Mouse (Mus musculus): ENCODE results near the gene Gm45808. TPM values are rescaled to one million over a fixed set of nuclear protein-coding genes. Genes with fewer than 3 reads are reported as not detected.
"Not testable (repeated sequence)": the region's sequence is repeated elsewhere in the genome, so short reads cannot be mapped to it uniquely, and the experiment has no call there.

Gm45808 gene
- polyA plus RNA-seq (2014; fragmentation: Nextera tagmentation; extraction: Ambion mirVana): not detected in 2 replicates

- Histone ChIP-seq H3K4me2 (ENCODE audit: low read depth, low read length, severe bottlenecking) (no peak within 1 kb of the TSS; the same call in 1 of the 2 replicates), H3K4me3 (ENCODE audit: low read depth, low read length) (no peak within 1 kb of the TSS), H3K4me1 (replicated peaks; ENCODE audit: control insufficient read depth, insufficient read depth, low read length) (peaks cover 11% of the 10 kb centered on the region), H3K27ac (ENCODE audit: low read depth, low read length) (no peak within 1 kb of the TSS), H3K9ac (ENCODE audit: low read length) (no peak within 1 kb of the TSS), H3K27me3 (ENCODE audit: control insufficient read depth, insufficient read depth, low read length) (no peaks in the 10 kb centered on the region; the same call in 1 of the 2 replicates), H3K9me3 (ENCODE audit: control insufficient read depth, low read length) (no peaks in the 10 kb centered on the region), H3K36me3 (ENCODE audit: control insufficient read depth, insufficient read depth, low read length) (no peaks in the 10 kb centered on the region)
- ATAC-seq (replicated peaks; ENCODE audit: low FRiP score) (no peak), DNase-seq (ENCODE audit: low spot score) (no peak)
- WGBS: 86% methylated on average over 12 of the region's 12 CpGs
Measured at GRCm38 (mm10) chr7:45486761-45487415, at the start of gene Gm45808. Gene Gm45808 (minus strand): TSS chr7:45486811.

- 84% methylated on average over 1 of the region's 1 CpGs for WGBS
- Histone ChIP-seq H3K4me2 (ENCODE audit: low read depth, low read length, severe bottlenecking) (no peak overlapping the region), H3K36me3 (ENCODE audit: control insufficient read depth, insufficient read depth, low read length) (no peaks in the 10 kb centered on the region), H3K9me3 (ENCODE audit: control insufficient read depth, low read length) (no peaks in the 10 kb centered on the region), H3K27me3 (ENCODE audit: control insufficient read depth, insufficient read depth, low read length) (no peaks in the 10 kb centered on the region), H3K27ac (ENCODE audit: low read depth, low read length) (no peak overlapping the region), H3K4me1 (replicated peaks; ENCODE audit: control insufficient read depth, insufficient read depth, low read length) (peaks cover 2% of the 10 kb centered on the region; the same call in 1 of the 2 replicates), H3K4me3 (ENCODE audit: low read depth, low read length) (no peak overlapping the region), H3K9ac (ENCODE audit: low read length) (no peak overlapping the region)
- DNase-seq (ENCODE audit: low spot score) (no peak), ATAC-seq (replicated peaks; ENCODE audit: low FRiP score) (no peak)
Measured at GRCm38 (mm10) chr7:45535676-45536075, 49.1 kb upstream of the Gm45808 start.

GRCm38 (mm10) chr7:45530643-45531042 is 44.0 kb upstream of the Gm45808 start:
- H3K4me3 ChIP-seq (ENCODE audit: low read depth, low read length): no peak overlapping the region
- H3K36me3 ChIP-seq (ENCODE audit: control insufficient read depth, insufficient read depth, low read length): no peaks in the 10 kb centered on the region
- H3K27ac ChIP-seq (ENCODE audit: low read depth, low read length): no peak overlapping the region
- DNase-seq (ENCODE audit: low spot score) (no peak), ATAC-seq (replicated peaks; ENCODE audit: low FRiP score) (no peak)
- H3K4me1 ChIP-seq (replicated peaks; ENCODE audit: control insufficient read depth, insufficient read depth, low read length): no peaks in the 10 kb centered on the region; the same call in 1 of the 2 replicates
- no peaks in the 10 kb centered on the region for H3K9me3 ChIP-seq (ENCODE audit: control insufficient read depth, low read length)
- H3K9ac ChIP-seq (ENCODE audit: low read length): no peak overlapping the region
- WGBS: 80% methylated on average over 2 of the region's 2 CpGs
- no peak overlapping the region for H3K4me2 ChIP-seq (ENCODE audit: low read depth, low read length, severe bottlenecking)
- H3K27me3 ChIP-seq (ENCODE audit: control insufficient read depth, insufficient read depth, low read length): no peaks in the 10 kb centered on the region

GRCm38 (mm10) chr7:45529461-45529860 is 42.9 kb upstream of the Gm45808 start:
- DNase-seq (ENCODE audit: low spot score) (no peak), ATAC-seq (replicated peaks; ENCODE audit: low FRiP score) (no peak)
- H3K9ac ChIP-seq (ENCODE audit: low read length): no peak overlapping the region
- H3K4me2 ChIP-seq (ENCODE audit: low read depth, low read length, severe bottlenecking): no peak overlapping the region
- H3K27me3 ChIP-seq (ENCODE audit: control insufficient read depth, insufficient read depth, low read length): no peaks in the 10 kb centered on the region
- no peak overlapping the region for H3K27ac ChIP-seq (ENCODE audit: low read depth, low read length)
- H3K9me3 ChIP-seq (ENCODE audit: control insufficient read depth, low read length): no peaks in the 10 kb centered on the region
- H3K4me1 ChIP-seq (replicated peaks; ENCODE audit: control insufficient read depth, insufficient read depth, low read length): peaks cover 7% of the 10 kb centered on the region; the same call in 1 of the 2 replicates
- no peak overlapping the region for H3K4me3 ChIP-seq (ENCODE audit: low read depth, low read length)
- 22% methylated on average over 6 of the region's 6 CpGs for WGBS
- H3K36me3 ChIP-seq (ENCODE audit: control insufficient read depth, insufficient read depth, low read length): no peaks in the 10 kb centered on the region

GRCm38 (mm10) chr7:45527169-45527568 is 40.6 kb upstream of the Gm45808 start:
- not testable (repeated sequence) for ATAC-seq (replicated peaks; ENCODE audit: low FRiP score); H3K27ac ChIP-seq (ENCODE audit: low read depth, low read length); H3K4me1 ChIP-seq (replicated peaks; ENCODE audit: control insufficient read depth, insufficient read depth, low read length); H3K36me3 ChIP-seq (ENCODE audit: control insufficient read depth, insufficient read depth, low read length); DNase-seq (ENCODE audit: low spot score); H3K4me3 ChIP-seq (ENCODE audit: low read depth, low read length); H3K9ac ChIP-seq (ENCODE audit: low read length); H3K27me3 ChIP-seq (ENCODE audit: control insufficient read depth, insufficient read depth, low read length); H3K4me2 ChIP-seq (ENCODE audit: low read depth, low read length, severe bottlenecking); H3K9me3 ChIP-seq (ENCODE audit: control insufficient read depth, low read length)
- 94% methylated on average over 6 of the region's 6 CpGs for WGBS

- peak overlapping the region; percentile 68 for H3K4me3 ChIP-seq (ENCODE audit: low read depth, low read length)
- H3K36me3 ChIP-seq (ENCODE audit: control insufficient read depth, insufficient read depth, low read length): no peaks in the 10 kb centered on the region; the same call in 1 of the 2 replicates
- H3K4me1 ChIP-seq (replicated peaks; ENCODE audit: control insufficient read depth, insufficient read depth, low read length): peaks cover 7% of the 10 kb centered on the region; the same call in 1 of the 2 replicates
- WGBS: 31% methylated on average over 7 of the region's 7 CpGs
- no peaks in the 10 kb centered on the region for H3K9me3 ChIP-seq (ENCODE audit: control insufficient read depth, low read length)
- H3K4me2 ChIP-seq (ENCODE audit: low read depth, low read length, severe bottlenecking): peak overlapping the region; percentile 43
- DNase-seq (ENCODE audit: low spot score) (no peak), ATAC-seq (replicated peaks; ENCODE audit: low FRiP score) (no peak)
- 0 out of 2 replicates have a peak overlapping the region, but pooled peaks have one; percentile 42 for H3K27ac ChIP-seq (ENCODE audit: low read depth, low read length)
- H3K27me3 ChIP-seq (ENCODE audit: control insufficient read depth, insufficient read depth, low read length): no peaks in the 10 kb centered on the region
- peak overlapping the region; percentile 75; the same call in 1 of the 2 replicates for H3K9ac ChIP-seq (ENCODE audit: low read length)
Measured at GRCm38 (mm10) chr7:45526474-45527120, 40.0 kb upstream of the Gm45808 start.

GRCm38 (mm10) chr7:45525809-45526473 is 39.3 kb upstream of the Gm45808 start, which contains the start of the genes Ppp1r15a and Plekha4:
Gene Ppp1r15a (minus strand): TSS chr7:45526268.
Gene Plekha4 (plus strand): TSS chr7:45526330.
- H3K4me3 ChIP-seq (ENCODE audit: low read depth, low read length): peak within 1 kb of the TSS; percentile 68
- H3K27me3 ChIP-seq (ENCODE audit: control insufficient read depth, insufficient read depth, low read length): no peaks in the 10 kb centered on the region
- H3K36me3 ChIP-seq (ENCODE audit: control insufficient read depth, insufficient read depth, low read length): no peaks in the 10 kb centered on the region; the same call in 1 of the 2 replicates
- H3K4me1 ChIP-seq (replicated peaks; ENCODE audit: control insufficient read depth, insufficient read depth, low read length): peaks cover 7% of the 10 kb centered on the region; the same call in 1 of the 2 replicates
- peak within 1 kb of the TSS; percentile 42; the same call in 1 of the 2 replicates for H3K27ac ChIP-seq (ENCODE audit: low read depth, low read length)
- H3K9ac ChIP-seq (ENCODE audit: low read length): peak within 1 kb of the TSS; percentile 75
- peak within 1 kb of the TSS; percentile 43 for H3K4me2 ChIP-seq (ENCODE audit: low read depth, low read length, severe bottlenecking)
- DNase-seq (ENCODE audit: low spot score) (peak; percentile 97), ATAC-seq (replicated peaks; ENCODE audit: low FRiP score) (peak; percentile 81)
- WGBS: under 1% methylated on average over 54 of the region's 54 CpGs
- no peaks in the 10 kb centered on the region for H3K9me3 ChIP-seq (ENCODE audit: control insufficient read depth, low read length)

- Histone ChIP-seq H3K4me2 (ENCODE audit: low read depth, low read length, severe bottlenecking) (peak overlapping the region; percentile 43), H3K9me3 (ENCODE audit: control insufficient read depth, low read length) (no peaks in the 10 kb centered on the region), H3K4me3 (ENCODE audit: low read depth, low read length) (peak overlapping the region; percentile 68), H3K27me3 (ENCODE audit: control insufficient read depth, insufficient read depth, low read length) (no peaks in the 10 kb centered on the region), H3K27ac (ENCODE audit: low read depth, low read length) (no peak overlapping the region; the same call in 1 of the 2 replicates), H3K4me1 (replicated peaks; ENCODE audit: control insufficient read depth, insufficient read depth, low read length) (peaks cover 7% of the 10 kb centered on the region; the same call in 1 of the 2 replicates), H3K9ac (ENCODE audit: low read length) (peak overlapping the region; percentile 75), H3K36me3 (ENCODE audit: control insufficient read depth, insufficient read depth, low read length) (no peaks in the 10 kb centered on the region; the same call in 1 of the 2 replicates)
- DNase-seq (ENCODE audit: low spot score): no peak
- no peak for ATAC-seq (replicated peaks; ENCODE audit: low FRiP score)
- WGBS: 37% methylated on average over 12 of the region's 12 CpGs
Measured at GRCm38 (mm10) chr7:45524841-45525621, 38.4 kb upstream of the Gm45808 start.
